Mouse (Mus musculus) thymus, postnatal 25 days (tissue): ENCODE data around the gene Cacna2d3.

Source experiments
- DNase-seq: peaks from one replicate; pipeline ENCODE4 v3.0.0; 2022

Gene Cacna2d3

DNA sequence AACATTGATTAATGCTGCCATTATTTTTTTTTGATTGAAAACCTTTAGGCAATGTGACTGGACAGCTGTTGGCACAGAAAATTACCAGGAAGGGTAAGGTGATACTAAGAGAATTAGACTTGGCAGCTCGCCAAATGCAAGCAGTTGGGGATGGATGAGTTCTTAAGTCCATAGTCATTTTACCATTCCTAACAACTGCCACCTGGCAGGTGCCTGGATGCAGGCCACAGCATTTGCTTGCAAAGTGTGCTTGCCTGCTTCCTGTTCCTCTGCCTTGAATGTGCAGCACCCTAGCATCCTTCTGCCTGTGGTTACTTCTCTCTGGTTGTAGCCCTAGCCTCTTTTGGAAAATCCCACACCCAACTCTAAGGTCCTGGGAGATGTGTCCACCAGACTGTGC is 236.2 kb downstream of the Cacna2d3 start:
- no peak for DNase-seq

DNA sequence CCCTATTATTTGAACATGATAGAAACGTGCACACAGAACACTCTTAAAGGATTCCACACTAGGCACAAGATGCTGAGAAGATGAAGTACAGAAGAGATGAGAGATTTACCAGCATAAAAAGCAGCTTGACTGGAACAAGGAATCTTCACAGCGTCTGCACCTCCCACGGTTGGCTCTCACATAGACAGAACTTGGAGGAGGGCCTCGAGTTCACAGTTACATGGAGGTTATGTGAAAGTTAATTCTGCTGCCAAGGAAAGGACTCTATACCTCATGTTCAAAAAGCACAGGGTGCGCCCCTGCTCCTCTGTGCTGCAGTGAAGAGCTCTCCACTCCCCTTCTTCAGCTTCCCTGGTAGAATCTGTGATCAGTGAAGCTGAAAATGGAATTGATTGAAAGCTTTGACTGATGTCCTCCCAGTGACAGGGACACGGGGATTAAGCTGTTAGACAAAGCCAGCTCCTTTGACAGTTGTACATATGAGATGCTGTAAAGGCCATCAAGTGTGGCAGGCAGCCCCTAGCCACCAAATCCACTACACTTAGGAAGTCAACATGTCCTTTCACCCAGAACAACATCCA is 243.2 kb downstream of the Cacna2d3 start:
- DNase-seq = no peak

DNA sequence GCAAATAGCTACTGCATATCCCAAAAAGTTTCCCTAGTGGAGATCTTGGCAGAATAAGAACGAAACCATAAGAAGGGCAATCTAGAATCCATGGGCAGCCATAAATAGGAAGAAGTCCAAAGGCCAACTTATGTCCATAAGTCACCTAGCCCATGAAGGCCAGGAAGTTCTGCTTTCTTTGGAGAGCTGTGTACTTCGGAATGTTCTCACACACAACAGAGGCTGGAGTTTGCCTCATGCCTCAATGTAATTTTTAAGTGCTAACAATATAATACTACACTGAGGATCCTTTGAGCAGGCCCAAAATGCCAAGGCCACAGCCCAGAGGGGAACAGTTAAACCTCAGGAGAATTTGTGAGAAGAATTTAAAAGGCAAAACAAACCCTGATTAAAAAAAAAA is 257.4 kb downstream of the Cacna2d3 start:
- no peak for DNase-seq

DNA sequence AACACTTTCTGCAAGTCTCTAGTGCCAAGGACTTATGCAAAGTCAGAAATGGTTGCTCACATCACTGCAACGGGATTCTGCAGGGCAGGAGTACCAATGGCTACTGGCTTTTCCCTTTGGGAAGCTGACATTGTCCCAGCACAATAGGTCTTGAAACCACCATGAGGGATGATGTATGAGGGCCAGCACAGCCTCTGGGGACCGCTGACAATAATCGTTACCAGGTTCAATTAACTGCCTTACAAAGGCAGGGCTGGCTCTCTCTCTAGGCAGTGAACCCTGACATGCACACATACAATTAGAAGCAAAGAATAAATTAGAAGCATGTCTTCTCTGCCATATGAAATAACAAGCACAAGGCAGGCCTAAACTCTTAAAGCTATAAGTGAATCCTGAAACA is 272.5 kb downstream of the Cacna2d3 start:
- DNase-seq = no peak

DNA sequence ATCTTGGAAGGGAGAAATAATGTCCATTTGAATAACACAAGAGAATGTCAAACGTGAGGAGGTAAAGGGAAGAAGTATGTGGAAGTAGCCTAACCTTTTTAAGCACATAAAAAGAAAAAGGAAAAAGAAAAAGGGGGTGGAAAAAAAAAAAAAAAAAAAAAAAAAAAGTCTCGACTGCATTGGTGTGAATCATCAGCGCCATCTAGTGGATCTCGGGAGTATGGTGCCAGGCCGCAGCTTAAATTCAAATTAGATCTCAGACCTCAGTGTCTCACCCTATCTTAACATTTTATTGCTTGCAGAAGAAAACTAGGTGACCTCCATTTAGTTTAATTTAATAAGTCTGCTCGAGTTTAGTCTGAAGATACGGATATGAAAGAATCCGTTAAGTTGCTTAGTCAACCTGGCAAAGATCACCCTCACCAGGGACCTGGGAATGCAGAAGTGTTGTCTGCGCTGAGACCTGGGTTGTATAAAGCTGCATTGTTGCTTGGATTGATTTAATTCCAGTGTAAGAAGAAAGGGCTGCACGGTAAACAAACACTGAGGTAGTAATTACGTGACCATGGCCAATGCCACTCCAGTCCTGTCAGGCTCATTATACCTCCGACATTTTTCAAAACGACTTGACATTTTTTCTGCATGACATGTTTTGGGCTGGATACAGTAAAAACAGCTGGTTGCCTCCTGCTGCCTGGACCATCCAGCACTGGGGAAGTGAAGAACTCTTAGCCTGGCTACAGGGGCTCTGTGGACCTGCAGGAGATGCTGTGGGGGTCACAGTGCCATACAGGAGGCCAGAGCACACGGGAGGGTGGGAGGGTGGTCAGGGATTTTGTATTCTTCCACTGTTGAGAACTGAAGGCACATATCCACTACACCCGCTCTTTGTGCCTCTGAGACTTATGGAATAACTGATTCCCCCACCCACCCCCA is 278.3 kb downstream of the Cacna2d3 start:
- peak; percentile 14 for DNase-seq

DNA sequence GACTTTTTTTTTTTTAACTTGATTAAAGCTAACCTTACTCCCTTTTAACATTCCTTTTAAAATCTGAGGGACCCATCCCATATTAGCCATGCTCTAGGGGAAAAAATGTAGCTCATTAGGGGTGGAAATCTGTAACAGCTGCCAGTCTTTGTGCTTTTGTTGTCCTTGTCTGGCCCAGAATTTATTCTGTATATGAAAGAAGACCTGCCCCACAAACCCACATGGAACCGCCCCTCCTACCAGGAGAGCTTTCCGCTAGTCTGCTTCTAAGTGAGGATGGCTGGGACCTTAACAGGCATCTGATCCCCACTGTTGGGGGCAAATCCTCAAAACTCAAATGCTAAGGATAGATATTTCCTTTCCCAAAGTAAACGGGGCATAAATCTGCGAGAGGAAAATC is 279.2 kb downstream of the Cacna2d3 start:
- no peak for DNase-seq

DNA sequence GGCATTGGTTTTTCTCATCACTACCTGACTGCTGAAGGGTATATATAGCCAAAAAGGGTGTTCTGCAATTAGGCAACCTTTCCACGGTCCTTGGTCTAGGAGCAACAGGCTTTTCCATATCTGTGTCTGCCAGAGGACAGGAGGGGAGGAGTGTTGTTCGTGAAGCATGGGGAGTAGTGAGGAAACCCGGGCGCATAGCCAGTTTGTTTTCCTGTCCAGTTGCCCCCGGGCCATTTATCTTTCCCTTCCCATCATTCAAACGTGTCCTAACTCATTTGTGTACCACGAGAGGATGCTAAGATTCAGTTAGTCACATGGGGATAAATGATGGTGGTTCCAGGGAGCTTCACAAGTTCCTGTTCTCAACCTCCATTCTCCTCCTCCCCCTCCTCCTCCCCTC is 283.0 kb downstream of the Cacna2d3 start:
- no peak for DNase-seq

DNA sequence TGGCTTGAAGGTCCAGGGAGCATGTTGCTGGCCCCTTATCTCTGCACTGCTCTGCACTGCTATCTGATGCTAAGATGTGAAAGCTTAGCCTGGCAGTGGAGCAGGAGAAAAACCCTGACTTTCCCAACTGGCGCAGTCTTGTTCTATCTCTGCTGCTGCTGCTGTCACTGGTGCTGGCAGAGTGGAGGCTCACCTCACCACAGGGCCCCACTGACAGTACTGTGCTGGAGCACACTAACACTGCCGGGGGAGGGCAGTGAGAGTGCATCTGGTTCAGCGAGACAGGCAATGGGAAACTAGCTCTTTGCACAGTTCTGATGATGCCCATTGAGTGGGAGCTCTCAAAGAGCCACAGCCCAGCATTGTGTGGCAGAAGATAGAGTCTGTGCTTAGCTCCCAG is 283.4 kb downstream of the Cacna2d3 start:
- no peak for DNase-seq

DNA sequence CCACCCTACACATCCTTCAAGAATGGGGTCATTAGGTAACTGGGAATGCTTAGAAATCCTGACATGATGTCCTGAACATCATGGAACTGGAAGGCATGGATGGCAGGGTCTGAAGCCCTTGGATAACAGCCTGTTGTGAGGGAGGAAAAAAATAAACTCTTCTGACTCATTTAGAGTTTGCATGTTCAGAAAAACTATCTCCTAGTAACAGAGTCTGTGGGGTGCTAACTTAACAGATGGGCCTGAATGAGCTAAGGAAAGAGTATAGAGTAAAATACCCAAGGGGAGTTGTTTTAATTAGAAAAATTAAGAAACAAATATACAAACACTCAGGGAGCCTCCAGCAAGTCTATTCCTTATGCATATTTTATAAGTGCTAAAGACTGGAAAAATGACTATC is 286.5 kb downstream of the Cacna2d3 start:
- DNase-seq = no peak

DNA sequence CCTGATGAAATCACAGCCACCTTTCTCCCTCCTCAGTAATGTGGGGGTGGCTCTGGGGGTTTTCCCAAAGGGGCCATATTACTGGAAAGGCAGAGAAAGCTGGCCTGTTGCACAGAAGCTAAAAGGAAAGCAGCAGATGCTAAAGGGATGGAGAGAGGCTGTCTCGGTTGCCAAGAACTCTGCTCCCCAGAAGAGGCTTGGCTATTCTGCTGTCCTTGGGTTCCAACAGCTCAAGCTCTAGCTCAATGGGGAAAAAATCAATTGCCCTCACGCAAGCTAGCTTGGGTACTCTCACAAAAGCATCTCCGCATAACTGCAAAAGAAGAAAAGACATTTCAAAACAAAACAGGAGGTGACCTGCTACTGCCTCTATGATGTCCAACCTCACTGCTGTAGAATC is 287.9 kb downstream of the Cacna2d3 start:
- DNase-seq = no peak

DNA sequence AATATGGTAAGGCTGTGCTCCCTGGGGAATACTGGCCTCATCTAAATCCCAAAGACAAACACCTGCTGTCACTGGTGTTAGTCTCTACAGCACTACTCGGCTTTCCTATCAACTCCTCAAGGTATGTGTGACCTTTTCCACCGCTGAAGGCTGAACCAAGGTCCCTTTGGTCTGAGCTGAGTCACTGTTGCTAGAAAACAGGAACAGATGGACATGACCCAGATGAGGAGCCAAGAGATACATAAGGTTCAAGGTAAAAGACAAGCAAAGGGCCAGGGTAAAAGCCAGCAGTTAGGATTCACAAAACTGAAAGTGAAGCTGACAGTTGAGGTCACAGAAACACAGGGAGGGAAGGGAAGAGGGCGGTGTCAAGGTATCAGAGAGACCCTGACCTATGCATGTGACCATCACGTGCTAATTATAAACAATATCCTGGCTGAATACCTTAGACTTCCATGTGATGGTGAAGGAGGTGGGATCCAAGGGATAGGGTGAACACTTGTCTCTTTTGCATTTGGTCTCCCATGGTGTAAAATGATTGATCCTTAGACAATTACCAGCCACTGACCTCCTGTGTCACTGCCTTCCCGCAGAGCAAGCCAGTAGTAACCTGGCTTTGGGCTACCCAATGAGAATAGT is 288.5 kb downstream of the Cacna2d3 start:
- no peak for DNase-seq

DNA sequence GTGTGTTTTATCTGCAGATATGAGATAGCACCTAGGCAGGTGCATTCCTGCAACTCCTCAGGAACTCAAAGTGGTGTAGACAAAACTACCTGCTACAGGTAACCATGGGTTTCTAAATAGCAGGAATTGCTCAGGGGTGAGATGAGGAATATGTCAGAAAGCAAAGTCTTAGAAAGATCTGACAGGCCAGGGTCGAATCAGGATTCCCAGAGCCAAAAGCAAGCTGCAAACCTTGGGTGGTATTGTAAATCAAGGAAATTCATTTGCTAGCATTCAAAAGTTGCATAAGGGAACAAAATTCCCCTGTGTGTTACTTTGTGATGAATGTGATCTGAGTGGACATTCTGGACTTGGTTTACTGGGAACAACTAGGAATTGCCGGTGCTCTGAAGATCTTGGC is 291.9 kb downstream of the Cacna2d3 start:
- no peak for DNase-seq

DNA sequence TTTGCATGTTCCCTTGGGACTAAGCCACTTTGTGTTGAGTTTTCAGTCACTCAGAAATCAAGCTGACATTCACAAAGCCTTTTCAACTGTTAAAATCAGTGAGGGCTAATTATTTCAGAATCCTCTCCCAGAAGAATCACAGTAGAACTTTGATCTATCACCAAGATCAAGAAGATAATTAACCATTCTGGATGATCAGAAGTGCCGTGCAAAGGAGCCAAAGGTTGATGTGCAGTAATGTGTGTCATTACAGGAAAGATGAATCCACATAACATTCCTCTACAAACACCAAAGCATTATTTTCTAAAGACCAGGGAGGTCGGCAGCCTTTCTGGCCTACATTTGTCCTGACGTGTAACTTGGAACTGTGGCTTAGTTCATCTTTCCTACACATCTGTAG is 296.0 kb downstream of the Cacna2d3 start:
- DNase-seq = no peak

DNA sequence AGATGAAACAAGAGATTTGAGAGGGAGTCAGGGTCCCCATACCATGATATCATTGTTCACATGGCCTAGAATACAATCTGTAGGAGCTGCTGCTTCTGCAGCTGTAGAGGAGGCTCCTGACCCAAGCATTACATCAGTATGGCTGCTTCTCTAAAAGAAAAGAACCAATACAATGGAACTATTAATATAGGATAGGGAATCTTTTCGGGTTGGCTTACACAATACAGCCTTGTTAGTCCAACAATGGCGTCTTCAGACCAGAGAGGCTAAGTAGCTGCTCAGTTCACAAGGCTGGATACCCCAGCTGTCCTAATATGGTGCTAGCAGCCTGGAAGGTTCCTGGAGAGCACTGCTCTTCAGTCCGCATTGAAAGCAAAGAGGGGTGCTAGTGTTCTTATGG is 296.5 kb downstream of the Cacna2d3 start:
- DNase-seq = no peak

DNA sequence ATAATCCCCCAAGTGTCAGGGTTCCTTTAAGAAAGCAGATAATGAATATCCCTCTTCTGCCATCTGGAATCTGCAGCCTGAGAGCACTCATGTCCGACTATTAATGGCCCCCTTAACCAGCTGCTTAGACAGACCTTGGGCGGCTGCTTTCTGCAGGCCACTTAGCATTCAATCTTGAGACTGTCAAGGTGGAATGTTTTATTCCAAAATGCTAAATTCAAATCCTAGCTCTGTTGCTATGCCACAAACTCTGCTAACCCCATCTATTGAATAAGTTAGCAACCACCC is 315.8 kb downstream of the Cacna2d3 start:
- no peak for DNase-seq

DNA sequence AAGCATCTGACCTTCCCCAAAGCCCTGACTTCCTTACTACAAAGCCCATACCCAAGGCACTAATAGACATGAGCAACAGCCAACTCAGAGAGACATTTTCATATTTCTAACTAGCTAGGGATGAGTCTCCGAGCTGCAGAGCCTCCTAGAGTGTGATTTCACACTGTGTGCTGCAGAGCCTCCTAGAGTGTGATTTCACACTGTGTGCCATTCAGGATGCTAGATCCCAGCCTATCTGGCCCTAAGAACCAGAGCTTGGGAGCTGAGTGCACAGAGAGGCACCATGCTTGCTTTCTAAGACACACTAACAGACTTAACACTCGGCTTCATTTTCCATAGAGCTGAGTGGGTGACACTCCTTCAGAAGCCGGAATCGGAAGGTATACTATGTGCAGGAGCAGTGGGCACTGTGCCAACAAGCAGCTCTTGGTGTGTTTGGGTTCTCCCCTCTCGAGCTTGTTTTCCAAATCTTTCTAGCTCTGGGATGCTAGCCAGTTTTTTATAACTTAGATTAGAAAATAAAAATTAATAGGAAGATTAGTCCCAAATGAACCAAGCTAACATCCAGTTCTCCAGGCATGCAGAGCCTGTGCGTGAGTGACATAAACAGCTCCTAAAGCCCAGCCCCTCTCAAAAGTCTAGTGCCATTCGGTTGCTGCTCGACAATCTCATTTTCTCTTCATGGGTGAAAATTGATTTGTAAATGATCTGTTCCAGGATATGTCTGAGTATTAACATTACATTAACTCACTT is 316.4 kb downstream of the Cacna2d3 start:
- DNase-seq = no peak

DNA sequence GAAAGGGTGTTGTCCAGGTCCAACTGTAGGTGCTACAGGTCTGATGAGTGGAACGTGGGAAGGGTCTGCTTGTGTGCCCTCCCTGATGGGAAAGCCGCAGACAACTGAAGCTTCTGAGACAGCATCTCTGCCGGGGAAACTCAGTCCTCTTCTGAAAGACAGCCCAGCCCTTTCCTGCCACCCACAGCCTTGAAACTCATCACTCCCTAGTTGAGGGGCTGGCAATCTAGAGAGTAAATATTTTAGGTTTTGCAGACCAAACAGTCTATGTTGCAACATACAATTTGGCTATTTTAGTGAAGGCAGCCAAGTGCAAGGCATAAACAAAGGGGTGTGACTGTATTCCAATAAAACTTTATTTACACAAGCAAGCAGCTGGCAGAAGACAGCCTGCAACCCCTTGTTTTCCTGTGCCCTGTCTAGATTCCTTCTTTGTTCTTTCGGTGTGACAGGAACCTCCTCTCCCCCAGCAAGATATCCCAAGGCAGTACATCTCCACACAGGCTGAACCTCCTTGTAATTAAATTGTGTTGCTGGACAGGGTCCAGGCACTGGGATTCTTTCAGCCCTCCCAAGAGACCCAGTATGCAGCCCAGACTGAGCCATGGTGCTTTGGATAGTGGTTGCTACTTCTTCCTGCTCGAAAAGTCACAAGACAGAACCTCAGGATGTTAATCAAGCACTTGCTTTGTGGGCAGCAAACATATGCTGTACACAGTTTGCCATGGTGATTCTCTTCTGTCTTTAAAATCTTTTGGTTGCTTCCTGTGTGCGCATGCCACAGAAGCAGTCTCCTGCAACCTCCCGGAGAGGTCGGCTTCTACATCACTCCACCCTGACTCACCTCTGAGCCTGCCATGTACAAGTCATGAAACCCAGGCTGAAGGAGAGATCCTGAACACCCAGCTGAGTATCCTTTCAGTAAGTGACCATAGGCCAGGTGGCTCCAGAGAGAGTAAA is 317.5 kb downstream of the Cacna2d3 start:
- no peak for DNase-seq

DNA sequence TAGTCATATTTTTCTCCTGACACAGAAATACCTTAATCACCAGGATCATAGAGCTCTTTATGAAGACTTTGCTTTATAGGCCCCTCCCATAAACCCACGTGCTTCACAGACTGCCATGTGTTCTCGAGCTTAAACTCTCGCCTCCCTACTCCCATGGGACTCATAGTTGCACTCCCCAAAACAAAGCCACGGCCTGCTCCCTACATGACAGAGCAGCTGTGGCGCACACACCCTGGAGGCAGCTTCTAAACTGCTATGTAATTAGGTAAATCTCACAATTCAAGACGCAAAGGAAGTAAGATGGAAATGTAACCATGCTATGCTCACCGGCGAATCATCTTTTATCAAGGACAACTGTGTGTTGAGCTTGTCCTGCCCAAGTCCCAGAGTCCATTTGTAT is 319.2 kb downstream of the Cacna2d3 start:
- DNase-seq = no peak

DNA sequence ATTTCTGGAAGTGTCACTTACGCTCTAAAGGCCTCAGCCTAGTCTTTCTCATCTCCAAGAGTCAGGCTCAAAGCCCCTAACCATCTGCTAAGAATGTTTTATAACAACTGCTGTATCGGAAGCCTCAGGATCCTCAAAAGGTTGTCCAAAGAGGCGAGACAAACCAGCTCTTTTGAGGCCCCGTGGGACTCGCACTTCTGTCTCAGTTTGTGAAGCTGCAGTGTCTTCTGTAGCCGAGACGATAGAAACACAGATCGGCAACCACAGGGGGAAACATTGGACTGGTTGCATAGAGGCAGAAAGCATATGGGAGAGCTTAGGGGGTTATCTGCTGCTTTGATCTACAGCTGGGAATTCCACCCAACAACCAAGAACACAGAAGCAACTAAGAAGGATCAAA is 327.9 kb downstream of the Cacna2d3 start:
- DNase-seq = no peak

DNA sequence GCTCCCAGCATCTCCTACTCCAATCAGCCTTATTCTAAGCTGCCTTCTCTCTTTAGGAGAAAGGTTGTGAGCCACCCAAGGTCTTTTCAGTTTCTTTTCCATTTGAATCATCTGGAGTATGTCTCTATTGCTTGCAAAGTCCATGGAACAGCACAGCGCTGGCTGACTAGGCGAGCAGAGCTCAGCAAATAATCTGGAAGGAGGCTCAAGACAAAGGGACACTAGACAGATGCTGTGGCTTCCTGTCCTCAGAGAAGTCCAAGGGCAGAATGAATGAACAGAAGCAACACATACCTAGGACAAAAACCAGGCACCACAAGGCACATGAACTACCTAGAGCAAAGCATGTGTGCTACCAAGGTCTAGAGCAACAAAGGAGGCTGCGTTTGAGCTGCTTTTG is 328.8 kb downstream of the Cacna2d3 start:
- DNase-seq = no peak

DNA sequence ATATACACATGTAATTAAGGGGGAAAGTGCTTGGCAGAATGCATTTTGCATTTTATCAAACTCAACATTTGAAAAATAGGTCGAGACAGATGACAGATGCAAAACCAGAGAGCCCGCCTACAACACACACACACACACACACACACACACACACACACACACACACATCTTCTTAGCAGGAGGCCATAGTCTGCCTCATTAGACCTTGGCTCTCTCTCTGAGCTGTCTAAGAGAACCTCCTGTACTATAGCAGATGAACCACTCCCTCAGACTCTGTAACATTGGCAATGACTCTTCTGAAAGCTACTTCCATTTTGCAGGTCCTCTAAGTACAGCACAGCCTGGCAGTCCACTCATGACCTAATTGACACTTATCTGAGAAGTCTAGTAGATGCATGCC is 330.2 kb downstream of the Cacna2d3 start:
- no peak for DNase-seq

DNA sequence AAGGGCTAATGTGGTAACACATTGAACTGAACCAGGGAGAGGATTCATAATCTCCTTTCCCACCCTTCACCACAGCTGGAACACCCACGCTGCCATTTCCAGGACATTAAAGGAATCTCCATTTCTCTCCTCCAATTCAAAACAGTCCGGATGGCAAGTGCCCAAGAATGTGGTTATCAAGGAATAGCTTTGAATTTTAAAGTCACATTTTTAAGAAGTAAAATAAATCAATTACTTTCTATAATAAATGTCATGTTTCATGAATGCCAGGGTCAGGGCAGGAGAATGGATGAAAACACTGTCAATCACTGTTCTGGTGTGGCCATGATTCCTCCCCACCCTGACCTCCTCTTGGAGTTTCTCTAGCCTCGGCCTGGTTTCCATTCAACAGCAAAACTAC is 333.9 kb downstream of the Cacna2d3 start:
- DNase-seq = no peak

DNA sequence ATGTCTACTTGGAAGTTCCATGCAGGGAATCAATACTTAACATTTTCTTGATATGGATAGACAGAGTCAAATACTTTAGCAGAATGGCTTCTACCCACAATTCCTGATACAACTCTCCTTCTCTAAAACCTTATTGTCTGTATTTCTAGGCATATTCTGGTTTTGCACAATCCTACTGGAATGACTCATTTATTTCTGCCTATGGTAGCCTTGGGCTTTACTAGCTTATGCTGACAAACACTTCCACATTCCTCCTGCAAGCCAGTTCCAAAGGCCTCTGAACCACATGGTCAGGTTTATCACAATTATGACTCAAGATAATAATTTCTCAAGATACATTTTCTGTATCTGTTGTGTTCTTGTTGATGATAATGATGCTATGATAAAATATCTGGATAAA is 336.2 kb downstream of the Cacna2d3 start:
- DNase-seq = no peak
